Mouse (Mus musculus) forelimb bud, embryonic 11.5 days (tissue): ENCODE results near the gene Corin.

Source experiments
- DNase-seq: peaks from one replicate; pipeline ENCODE4 v3.0.0-alpha.2; 2012; ENCODE audit warnings: low read depth, low spot score

Corin gene

DNA sequence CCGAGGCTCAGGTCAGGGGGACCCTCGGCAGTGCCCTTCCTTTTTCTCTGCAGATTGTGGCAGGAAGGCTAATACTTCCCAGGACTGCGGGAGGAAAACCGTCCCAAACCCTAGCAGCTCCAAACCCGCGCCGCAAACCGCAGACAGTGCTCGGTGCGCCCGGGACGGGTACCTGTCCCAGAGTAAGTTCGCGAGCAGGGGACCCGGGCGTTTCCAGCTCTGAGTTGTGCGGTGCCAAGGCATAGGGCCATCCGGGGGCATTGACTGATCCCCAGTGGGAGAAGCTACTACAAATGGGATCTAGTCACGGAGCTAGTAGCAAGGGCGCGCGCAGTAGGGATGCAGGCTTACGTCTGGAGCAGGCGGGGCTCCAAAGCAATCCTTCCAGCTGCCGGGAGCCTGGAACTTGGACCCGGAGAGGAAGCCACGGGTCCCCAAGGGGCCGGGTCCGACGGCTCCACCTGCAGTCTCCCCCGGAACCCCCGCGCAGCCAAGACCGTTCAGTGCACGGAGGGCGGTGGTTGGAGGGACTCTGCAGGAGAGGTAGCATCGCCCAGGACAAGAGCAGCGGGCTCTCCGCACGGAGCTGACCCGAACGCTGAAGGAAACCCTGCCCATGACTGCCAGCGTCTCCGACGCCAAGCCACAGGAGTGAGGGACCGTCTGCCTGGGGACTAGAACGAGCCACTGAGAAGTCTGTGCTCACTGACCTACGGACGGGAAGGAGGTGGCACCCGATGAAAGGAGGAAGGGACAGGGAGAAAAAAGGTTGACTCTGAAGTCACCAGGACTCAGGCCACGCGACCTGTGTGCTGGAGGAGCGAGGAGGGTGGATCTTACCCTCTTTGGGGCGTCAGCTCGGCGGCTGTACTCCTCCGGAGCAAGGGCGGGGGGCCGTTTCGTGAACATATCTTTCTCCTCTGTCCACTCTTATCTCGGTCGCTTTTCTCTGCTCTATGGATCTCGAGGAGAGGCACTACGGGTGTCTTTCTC is at the start of gene Corin:
Gene Corin (minus strand): TSS at position 943 of the 993 bp plus-strand sequence.
- no peak for DNase-seq

DNA sequence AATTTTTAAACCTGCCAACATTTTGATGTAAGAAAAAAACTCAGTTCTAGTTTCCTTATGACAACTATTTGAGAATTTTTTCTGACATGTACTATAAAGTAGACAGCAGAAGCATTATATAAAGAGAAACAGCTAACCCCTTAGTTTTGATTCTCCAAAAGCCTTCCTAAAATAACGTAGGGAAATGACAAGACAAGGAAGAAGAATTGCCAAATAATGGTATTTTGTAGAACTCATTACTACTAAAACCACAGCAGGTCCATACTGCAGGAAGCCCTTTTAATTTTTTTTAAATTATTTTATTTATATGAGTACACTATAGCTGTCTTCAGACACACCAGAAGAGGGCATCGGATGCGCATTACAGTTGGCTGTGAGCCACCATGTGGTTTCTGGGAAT is 46.9 kb upstream of the Corin start:
- DNase-seq = no peak

DNA sequence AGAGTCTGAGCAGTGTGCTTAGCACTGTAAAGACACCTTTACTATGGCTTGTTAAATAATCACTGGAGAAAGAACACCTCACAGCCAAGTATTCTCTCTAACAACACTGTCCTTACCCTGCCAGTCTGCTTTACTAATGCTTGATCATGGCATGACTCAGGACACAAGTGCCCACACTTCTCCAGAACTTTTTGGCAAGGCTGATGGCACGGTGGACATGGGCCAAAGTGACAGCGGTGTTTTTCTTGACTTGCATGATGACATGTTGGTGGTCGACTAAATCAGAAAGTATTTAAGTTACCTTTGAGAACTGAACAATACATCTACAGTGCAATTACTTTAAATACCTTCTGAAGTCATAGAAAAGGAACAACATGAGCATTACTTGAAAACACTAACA is 24.6 kb upstream of the Corin start:
- no peak for DNase-seq

DNA sequence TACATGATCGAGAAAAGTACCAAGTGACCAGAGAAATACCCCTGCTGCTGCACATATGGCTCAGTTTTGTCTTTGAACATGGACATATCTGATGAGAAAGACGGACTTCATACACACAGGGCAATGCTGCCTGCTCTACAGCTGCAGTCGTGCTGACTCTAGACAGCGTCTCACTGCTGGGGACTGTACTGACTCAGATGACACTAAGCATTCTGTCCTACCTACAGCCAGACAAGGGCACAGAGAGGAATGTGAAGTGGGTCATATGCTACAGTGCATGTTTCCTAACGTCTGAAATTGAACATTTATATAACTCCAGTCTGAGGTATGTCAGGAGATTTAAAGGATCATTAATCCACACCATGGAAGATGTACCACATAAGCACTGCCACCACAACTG is 9.5 kb upstream of the Corin start:
- DNase-seq = no peak

DNA sequence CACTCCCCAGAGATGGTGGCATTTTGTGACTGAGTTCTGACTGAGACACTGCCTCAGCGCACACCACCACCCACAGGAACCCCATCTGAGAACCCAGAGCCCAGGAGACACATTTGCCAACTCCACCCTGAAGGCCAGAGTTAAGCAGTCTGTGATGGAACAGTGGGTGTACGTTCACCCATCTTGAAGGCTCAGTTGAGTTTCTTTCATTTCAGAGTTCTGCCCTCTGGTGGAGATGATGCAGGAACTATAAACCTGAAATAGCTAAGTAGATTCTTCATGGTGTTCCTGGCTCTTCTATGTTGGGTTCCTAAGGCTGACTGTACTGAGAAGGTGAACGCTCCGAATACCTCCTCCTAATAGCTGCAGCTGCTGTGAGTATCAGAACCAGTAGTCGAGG is 1.5 kb upstream of the Corin start:
- peak; percentile 30 for DNase-seq

DNA sequence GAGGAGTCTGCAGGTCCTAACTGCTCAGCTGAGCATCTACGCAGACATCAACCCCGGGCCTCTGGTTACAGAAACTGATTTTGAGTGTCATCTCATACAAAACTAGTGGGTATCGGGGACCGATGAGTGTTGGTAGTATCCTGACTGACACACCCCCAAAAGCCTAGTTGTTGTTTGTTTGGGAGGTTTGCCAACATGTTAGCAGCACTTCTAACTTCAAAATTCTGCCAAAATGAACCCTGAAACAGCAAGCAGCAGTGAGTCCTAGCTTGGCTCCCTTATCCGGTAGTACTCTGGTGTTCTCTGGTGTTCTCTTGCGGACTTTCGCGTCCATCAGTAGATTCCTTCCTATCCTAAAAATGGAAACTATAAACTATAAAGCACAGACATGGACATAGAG is 1.5 kb downstream of the Corin start:
- no peak for DNase-seq

DNA sequence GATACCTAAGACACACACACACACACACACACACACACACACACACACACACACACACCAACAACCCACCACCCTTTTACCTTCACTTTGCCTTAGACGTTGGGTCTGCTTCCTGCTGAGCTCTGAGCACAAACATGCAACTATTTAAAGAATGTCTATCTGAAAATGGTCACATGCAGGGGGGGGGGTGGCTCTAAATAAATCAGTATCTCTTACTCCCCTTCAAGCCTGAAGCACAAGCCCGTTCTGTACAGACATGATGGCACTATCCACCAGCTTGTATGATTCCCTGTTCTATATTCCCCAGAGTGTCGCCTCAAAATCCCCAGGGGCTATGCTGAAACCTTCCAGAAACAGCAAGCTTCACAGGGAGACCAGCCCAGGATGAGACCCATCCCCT is 2.5 kb downstream of the Corin start:
- no peak for DNase-seq

DNA sequence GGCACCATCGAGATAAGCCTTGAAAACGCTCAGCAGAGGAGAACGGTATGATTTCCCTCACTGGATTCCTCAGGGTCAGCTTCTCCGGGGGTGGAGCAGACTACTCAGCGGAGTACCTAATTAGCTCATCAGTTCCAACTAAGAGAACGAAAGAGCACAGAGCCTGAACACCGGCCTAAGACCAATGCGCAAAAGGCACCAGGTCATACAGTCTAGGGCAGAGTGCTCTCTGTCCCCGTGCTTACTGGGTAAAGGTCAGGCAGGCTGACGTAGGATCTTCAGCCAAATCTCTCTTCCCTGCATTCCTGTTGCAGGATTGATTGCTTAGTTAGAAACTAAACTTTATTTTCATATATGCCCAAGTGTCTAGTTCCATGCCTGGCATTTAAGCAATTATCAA is 6.0 kb downstream of the Corin start:
- no peak for DNase-seq

DNA sequence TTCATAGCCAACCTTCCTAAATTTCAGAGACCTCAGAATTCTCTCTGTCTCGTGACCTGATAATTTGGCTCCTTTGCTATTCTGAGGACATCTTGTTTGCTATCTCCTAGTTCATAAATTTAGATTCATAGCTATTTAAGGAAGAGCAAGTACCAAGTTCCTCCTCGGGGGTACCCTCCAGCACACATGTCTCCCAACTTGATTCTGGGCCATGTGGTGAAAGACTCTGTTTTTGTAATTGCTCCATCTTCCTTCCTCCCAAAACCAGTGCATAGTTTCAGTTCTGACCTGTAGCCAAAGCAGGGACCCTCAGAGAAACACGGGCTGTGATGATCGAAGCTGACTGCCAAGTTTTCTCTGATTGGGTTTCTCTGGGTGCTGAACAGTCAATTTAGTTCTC is 7.5 kb downstream of the Corin start:
- DNase-seq = no peak

DNA sequence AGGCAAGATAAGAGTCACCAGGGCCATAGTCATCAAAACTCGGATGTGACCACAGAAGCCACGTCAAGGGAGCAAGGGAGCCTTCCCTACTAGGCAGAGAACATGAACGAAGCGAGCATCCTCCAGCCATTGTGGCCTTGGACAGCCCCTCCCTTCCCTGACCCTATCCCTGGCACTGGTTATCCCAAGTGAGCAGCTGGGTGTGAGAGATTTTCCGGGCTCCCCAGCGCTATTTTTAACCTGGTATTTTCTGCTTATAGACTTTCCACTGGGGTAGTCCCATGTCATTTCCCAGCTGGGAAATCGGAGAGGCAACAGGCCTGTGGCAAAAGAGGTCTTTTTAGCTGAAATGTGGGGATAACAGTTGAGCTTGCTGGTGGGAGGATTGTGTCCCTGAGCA is 10.4 kb downstream of the Corin start:
- no peak for DNase-seq

DNA sequence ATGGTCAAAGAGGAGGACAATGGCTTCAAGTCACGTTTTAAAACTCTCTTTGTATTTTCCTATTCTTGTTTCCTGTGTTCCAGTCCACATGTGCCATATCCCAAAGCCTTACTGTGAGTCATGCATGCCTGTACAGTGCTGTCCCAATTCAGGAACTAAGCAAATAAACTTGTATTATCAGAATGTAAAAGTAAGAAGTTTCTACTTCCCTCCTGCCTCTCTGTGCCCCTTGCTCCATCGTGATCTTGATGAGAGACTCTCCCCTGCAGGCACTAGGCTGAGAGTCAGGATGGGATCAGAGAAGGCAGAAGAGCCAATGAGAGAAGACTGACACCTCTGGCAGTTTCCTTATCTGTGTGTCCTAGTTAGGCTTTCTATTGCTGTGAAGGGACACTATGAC is 13.0 kb downstream of the Corin start:
- no peak for DNase-seq

DNA sequence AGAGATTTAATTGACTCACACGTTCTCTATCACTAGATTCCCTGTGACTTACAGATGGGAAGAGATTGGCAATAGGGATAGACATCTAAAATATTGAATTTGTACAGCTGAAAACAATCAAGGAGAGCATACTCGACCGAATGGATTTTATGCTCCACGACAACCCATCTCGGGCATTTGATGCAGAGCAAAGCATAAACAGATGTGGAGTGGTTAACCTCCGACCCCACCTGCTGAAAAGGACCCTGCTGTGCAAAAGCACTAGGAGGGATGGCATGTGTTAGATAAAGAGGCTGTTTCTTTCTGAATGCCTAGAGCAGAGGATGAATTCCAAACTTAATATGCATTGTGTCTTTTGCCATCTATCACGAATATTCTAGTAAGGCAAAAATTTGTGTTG is 23.8 kb downstream of the Corin start:
- DNase-seq = peak; percentile 68

DNA sequence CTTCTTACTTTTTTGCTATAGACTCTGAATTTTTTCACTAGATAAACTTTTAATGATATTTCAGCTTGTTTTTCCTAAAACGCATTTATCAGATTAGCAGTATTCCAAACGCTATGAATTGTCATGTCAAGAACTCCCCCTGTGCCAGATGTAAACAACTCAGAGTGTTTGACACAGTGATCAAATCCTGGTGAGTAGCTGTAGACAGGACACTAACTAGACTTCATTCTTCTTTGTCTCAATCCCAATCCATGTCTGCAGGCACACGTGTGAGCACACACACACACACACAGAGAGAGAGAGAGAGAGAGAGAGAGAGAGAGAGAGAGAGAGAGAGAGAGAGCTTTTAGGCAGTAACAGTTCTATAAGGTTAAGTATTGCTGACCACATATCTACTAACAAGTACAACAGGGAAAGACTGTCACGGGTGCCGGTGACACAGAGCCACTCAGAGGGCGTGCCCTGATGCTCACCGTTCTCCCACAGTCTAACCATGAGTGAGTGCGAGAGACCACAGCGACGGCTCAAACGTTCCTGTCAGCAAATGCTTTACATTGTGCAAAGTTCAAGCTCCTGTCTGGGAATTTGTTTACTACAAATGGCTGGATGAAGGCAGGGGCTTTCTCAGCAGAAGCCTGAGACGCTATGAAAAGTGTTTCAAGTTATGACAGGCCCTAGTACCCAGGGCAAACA is 31.8 kb downstream of the Corin start:
- no peak for DNase-seq

DNA sequence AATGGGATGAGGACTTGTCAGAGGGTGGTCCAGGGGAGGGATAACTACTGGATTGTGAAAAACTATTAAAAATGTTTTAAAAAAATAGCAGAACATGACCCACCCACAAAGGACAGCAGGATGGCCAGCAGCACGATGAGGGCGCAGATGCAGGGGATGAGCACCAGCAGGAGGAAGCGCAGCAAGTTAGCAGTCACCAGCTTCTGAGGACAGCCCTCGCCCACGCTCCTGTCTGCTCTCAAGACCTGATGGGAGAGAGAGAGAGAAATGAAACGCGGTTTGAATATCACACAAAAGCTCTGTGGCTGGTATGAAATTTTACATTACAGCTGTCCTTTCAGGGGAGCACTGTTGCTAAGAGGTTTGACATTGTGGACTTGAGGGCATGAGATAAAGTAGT is 32.5 kb downstream of the Corin start:
- no peak for DNase-seq

DNA sequence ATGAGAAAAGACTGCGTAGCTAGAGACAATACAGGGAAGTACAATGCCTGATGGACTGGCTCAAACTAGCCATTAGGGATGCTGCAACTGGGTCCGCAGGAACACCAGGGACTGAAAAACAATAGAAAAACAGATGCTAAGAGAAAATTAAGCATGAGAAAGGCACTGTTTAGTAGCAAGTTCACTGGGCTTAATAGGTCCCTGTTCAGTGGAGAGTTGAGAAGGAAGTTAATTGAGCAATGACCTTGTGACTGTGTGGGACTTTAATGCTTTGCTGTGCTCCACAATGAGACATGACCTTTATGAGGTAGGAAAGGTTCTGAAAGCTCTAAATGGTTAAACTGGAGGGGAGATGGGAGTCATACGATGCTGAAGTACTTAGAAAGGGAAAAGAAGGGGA is 39.3 kb downstream of the Corin start:
- DNase-seq = no peak

DNA sequence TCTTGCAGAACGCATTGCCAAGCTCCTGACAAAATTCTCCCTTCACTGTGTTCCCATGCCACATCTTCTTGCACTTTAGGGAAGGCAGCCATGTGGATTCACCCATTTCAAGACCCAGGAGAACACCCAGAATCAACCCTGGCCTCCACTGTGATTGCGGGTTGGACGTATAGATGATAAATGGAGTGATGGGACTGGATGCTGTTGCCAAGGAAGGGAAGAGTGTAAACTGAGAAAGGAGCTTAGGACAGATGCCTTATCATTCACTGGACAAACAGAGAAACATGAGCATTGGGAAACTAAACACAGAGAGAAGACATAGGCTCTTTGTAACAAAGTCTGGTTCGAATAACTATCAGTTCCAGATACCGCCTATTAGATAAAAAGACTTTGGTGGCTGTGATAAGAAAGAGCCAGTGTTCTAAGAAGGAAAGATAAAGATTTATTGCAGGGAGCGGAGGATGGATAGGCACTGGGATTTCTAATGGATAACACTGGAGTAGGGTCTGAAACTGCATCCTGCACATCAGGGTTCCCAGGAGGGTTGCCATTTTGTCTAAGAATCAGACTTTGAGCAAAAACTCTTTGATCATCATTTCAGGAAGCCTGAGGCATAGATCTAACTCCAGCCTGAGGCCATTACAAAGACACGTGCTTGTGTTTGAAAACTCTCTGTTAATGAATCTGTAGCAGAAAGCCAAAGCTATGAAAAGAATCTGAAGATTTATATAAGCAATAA is 44.7 kb downstream of the Corin start:
- DNase-seq = no peak

DNA sequence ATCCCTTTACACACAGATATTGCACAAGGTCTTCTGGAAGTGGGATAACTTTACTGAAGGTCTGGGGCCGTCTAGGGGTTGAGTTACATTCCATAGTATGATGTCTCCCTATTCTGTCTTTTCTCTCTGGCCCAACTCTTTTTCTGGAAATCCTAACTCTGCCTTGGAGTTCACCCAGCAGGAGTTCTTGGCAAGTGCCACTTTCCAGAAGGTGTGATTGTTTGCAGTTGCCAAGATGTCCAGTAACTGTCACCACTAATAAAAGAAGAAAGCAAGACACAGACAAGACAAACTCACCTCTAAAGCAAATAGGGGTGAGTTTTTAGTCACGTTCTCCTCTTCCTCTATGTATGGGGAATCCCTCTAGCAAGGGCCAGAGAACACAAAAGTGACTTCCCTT is 50.6 kb downstream of the Corin start:
- DNase-seq = no peak

DNA sequence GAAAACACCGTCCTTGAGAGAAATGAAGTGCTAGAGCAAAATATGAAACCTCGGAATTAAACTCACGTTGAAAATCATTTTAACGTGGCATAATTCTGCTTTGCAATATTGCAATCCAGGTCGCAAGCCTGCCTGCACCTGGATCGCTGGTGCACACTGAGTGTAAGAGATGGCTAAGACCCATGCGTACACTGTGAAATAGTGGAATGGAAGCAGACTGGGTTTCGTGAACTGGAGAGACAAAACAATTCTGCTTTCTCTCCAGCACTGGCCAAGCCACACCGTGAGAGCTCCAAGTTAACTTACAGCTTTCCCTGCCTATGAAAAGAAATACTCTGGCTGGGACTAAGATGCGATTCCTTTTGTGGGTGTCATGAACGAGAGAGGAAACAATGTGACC is 51.1 kb downstream of the Corin start:
- no peak for DNase-seq

DNA sequence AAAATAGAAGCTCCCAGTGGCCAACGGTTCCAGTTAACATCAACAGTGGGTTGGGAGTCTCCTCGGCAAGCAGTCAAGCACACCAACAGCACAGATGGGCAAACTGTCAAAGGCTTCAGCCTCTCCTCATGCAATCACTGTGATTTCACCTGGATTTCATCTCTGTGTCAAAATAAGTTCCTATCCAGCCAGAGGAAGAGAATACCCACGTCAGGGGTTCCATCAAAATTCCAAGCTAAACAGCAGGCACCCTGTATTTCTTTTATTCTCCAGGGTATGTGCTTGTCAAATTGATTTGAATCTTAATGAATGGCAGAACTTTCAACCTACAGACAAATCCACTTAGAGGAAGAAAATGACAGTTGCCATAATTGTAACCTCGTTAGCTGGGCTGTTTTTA is 51.5 kb downstream of the Corin start:
- DNase-seq = no peak

DNA sequence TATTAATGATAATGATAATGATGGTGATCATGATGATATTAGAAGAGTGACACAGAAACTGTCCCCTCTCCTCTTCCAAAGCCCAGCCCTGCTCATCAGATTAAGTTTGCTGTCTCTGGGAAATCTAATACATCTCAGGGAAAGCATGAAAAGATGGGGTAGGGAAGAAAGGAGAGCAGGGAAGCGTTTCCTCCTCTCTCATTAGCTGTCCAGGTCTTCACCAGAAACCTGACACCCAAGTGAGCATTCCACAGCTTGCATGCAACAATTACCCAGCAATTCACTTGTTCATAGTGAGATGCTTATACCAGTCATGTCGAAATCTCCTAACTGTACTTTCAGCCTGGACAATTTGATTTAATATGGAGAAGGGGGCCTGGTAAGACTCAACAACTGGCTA is 55.4 kb downstream of the Corin start:
- DNase-seq = no peak

DNA sequence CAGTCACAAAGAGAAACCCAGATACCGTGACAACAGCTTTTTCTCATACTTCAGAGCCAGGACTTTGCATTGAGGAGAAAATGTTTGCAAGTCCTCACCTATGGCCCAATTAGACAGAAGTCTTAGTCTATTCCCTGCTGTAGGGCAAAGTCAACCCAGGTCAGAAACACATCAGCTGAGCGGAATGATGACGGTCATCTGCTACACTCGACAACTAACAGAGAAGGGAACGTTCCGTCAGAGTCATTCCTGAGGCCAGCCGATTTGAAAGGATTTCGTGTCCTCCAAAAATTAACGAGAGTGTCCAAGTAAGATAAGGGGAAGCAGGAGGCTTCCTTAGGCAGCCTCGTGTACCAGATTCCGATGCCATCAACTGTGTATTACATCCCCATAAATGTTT is 58.2 kb downstream of the Corin start:
- no peak for DNase-seq

DNA sequence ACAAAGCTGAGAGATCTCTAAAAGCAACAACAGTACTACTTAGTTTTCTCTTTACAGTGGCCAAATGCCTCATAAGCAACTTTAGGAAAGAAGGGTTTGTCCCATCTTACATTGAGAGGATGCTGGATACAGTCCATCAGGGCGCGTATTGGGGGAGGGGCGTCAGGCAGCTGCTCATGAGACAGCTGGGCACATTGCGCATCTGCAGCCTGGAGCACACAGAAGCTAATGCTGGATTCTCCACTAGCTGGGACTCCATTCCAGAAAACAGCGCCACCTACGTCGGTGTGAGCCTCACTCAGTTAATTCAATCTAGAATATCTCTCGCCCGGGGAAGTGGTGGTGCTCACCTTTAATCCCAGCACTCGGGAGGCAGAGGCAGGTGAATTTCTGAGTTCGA is 60.3 kb downstream of the Corin start:
- DNase-seq = no peak
